Mouse (Mus musculus): ENCODE measurements around the gene Adgra1. TPM values are rescaled to one million over a fixed set of nuclear protein-coding genes. Genes with fewer than 3 reads are reported as not detected.

The Adgra1 gene
- total RNA-seq, 4 experiments from 2014 or later, result 47.0 to 62.4 (median 50.4) TPM

GRCm38 (mm10) chr7:139850152-139850551 is 16.2 kb downstream of the Adgra1 start:
- no peak for DNase-seq (ENCODE audit: low spot score in 2 of 2)

- DNase-seq (ENCODE audit: low spot score in 2 of 2), result no peak
These were observed 16.7 kb downstream of the Adgra1 start for GRCm38 (mm10) chr7:139850677-139851076.

- peak in 1 of 2 experiments; percentile 53 for DNase-seq (ENCODE audit: low spot score in 2 of 2)
These were observed 17.1 kb downstream of the Adgra1 start for GRCm38 (mm10) chr7:139851098-139851497.

DNA sequence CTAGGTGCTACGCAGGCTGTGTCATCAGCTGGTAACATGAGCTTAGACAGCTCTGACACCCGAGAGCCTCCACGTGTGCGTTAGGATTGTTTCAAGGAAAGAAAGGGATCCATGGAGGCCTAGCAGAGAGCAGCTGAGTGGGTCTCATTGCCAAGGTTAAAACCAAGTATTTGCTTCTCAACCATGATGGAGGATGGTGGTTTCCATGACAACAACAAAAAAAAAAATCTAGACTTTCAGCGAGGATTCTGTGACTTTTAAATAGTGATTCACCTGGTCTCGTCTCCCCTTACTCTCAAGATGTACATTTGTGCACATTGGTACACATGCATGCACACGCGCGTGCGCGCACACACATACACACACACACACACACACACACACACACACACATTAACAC is 21.3 kb downstream of the Adgra1 start:
- no peak for DNase-seq (ENCODE audit: low spot score in 2 of 2)

DNA sequence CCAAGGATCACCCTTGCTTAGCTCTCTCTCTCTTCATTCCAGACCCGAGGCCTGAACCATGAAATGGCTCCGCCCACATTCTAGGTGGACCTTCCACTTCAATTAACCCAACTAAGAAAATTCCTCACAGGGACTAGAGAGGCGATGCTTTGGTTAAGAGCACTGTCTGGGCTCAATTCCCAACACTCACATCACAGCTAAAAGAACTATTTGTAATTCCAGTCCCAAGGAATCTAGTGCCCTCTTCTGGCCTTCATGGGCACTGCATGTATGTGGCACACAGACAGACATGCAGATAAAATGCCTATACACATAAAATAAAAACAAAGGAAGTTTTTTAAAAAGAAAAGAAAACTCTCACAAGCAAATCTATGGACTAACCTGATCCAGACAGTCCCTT is 27.4 kb downstream of the Adgra1 start:
- peak; percentile 59 to 63 for DNase-seq (ENCODE audit: low spot score in 2 of 2)

- no peak for DNase-seq (ENCODE audit: low spot score in 2 of 2)
These were observed 29.1 kb downstream of the Adgra1 start for GRCm38 (mm10) chr7:139863076-139863475.

GRCm38 (mm10) chr7:139864253-139864652 is 30.3 kb downstream of the Adgra1 start:
- no peak for DNase-seq (ENCODE audit: low spot score in 2 of 2)

- no peak for DNase-seq (ENCODE audit: low spot score in 2 of 2)
These were observed 30.9 kb downstream of the Adgra1 start for GRCm38 (mm10) chr7:139864871-139865270.

- no peak for DNase-seq (ENCODE audit: low spot score in 2 of 2)
These were observed 37.0 kb downstream of the Adgra1 start for GRCm38 (mm10) chr7:139871014-139871413.

GRCm38 (mm10) chr7:139877167-139877792 is 43.3 kb downstream of the Adgra1 start:
- DNase-seq (ENCODE audit: low spot score in 2 of 2), result no peak

DNA sequence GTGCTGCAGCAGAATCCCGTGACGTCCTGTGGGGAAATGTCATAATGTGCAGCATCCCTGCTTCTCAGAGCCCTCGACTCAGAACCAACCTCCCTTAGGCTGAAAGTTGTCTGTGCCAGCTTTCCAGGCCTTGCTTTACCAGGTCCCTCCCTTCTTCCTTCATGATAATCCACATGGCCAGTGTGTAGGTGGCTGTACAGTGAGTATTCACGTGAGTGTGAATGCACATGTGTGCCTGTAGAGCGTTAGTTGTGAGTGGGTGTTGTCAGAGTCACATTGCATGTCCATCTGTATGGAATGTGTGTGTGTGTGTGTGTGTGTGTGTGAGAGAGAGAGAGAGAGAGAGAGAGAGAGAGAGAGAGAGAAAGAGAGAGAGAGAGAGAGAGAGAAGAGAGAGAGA is 44.1 kb downstream of the Adgra1 start:
- DNase-seq (ENCODE audit: low spot score in 2 of 2), result no peak

DNA sequence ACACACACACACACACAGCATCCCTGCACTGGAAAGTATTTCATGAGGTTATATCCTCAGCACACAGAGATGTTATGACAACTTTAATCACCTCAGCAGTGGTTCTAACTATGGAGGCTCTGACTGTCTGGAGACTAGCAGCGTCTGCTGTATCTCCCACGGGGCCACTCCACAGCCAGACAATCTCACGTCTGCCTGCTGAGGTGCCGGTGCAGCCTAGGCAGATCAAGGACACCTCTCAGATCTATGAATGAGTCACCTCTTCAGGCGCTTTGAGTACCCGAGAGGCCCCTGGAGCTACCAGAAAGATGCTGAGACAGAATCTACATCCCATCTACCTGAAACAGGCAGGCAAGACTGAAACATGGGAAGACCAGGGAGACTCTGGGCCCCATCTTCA is 44.6 kb downstream of the Adgra1 start:
- DNase-seq (ENCODE audit: low spot score in 2 of 2), result no peak

- no peak for DNase-seq (ENCODE audit: low spot score in 2 of 2)
These were observed 49.6 kb downstream of the Adgra1 start for GRCm38 (mm10) chr7:139883545-139883944.

GRCm38 (mm10) chr7:139891779-139892178 is 57.8 kb downstream of the Adgra1 start:
- no peak for DNase-seq (ENCODE audit: low spot score in 2 of 2)

GRCm38 (mm10) chr7:139894655-139895557 is 60.9 kb downstream of the Adgra1 start, which contains the start of gene Kndc1:
Gene Kndc1, plus strand, starts transcription at chr7:139894696.
- peak; percentile 65 to 83 for DNase-seq (ENCODE audit: low spot score in 2 of 2)

DNA sequence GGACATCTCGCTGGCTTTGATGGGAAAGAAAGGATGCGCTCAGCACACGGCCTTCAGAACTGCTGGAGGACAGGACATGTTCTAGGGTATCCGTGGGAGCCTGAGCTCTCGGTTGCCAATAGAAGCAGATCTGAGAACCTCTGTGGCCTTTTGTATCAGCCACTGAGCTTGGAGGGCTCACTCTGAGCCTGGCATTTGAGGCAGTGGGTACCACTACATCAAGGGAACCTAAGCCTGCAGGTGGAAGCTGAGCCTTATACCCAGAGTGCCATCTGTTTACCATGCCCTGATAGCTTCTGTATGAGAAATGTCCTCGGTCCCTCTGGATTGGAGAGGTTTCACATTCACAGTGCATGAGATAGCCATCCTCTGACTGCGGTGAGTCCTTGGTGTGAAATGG is 62.3 kb downstream of the Adgra1 start:
- no peak for DNase-seq (ENCODE audit: low spot score in 2 of 2)

DNA sequence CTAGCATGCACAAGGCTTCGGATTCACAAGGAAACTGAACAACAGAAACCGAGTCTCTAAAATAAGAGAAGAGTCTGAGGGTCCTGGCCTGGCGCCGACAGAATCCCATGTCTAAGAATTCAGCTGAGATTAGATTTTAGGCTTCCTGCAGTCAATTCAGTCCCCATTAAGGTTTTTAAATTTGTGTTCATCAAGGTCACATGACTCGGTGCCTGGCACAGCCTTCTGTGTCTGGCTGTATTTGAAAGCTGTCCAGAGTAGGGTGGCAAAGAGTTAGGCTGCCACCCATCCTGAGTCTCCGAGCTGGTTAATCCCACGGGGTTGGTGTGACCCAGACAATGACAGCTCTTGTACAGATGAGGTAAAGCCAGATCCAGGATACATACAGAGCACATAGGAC is 62.8 kb downstream of the Adgra1 start:
- DNase-seq (ENCODE audit: low spot score in 2 of 2), result no peak

DNA sequence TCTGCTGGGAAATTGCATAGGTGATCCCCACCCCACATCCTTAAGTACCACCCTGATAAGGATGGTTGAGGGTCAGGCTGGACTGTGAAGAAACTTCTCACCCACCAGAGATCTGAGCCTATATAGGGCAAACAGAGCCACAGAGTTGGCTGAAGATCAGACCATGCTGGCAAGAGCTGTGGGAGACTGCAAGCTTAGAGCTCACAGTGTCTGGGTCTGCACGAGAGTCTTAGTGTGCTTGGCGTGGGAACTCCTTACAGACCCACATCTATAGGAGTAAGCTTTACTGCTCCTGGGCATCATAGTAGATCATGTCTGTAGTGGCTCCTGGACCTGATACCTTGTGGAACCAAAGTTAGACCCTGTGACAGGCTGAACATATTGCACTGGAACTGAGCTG is 64.6 kb downstream of the Adgra1 start:
- no peak for DNase-seq (ENCODE audit: low spot score in 2 of 2)

DNA sequence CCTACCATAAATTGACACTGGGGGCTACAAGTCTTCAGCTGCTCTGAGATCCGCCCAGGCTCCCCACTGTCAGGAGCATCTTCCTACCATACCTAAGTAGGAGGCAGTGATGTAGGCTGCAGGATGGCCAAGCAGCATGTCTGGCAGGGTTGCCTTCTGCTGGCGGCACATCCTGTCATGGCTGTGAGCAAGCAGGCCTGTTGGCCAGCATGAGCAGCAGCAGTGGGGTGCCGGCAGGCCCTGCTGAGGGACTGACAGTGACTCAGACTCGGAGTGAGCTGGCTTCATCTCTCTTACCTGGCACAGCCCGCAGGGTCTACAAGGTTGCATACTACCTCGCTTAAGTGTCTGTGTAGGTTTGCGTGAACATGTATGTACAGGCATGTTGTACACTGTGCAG is 65.5 kb downstream of the Adgra1 start:
- DNase-seq (ENCODE audit: low spot score in 2 of 2), result peak in 1 of 2 experiments; percentile 81

- DNase-seq (ENCODE audit: low spot score in 2 of 2), result peak in 1 of 2 experiments; percentile 66
These were observed 66.5 kb downstream of the Adgra1 start for GRCm38 (mm10) chr7:139900456-139900855.

- no peak for DNase-seq (ENCODE audit: low spot score in 2 of 2)
These were observed 66.9 kb downstream of the Adgra1 start for GRCm38 (mm10) chr7:139900896-139901295.

DNA sequence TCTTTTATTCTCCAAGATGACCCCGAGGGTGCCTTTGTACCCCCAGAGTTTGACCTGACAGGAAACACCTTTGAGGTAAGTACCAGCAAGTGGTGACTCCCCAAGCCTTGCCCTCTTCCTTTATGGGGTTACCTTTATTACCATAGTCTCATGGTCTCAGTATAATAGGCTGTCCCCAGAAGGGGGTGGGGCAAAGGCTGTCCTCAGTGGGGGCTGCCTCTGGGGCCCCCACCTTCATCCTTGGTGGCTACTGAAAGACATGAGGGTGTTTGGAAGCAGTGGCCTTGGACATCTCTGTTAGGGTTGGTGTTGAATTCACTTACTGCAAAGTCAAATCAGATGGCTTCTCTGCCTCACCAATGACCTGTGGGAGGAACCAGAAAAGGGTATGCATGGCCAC is 68.0 kb downstream of the Adgra1 start:
- no peak for DNase-seq (ENCODE audit: low spot score in 2 of 2)

DNA sequence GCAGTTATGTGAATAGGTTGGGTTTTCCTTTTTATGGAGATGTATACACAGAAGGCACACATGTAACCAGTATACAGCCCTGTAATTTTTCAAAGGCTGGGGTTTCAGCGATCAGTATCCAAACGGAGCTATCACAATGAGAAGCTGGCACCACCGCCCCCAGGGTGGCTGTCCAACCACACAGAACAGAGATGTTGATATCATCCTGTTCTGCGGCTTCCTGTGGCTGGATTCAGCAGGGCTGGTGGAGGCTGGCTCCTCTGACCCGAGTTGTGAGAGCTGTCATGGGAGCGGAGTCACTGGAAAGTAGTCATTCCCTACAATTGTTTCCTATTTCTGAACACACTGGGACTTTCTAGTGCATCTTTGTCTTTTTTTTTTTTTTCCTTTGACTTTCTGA is 71.3 kb downstream of the Adgra1 start:
- no peak for DNase-seq (ENCODE audit: low spot score in 2 of 2)

All from left cerebral cortex, adult 8-10 months (tissue).